Mouse (Mus musculus): ENCODE data around the gene Ptk7. TPM values are rescaled to one million over a fixed set of nuclear protein-coding genes. Genes with fewer than 3 reads are reported as not detected.

Gene Ptk7
- polyA plus RNA-seq, 1 experiment from 2014 or later: 58.5 TPM

- WGBS: 84% methylated on average over 12 of the region's 12 CpGs
- ATAC-seq (ENCODE audit: low FRiP score, low TSS enrichment): no peak
- Histone ChIP-seq H3K4me3 (ENCODE audit: low read length) (no peak overlapping the region), H3K9me3 (ENCODE audit: control insufficient read depth, low read length) (no peaks in the 10 kb centered on the region), H3K4me2 (replicated peaks; ENCODE audit: low read depth, low read length) (no peak overlapping the region), H3K36me3 (ENCODE audit: control insufficient read depth, insufficient read depth, low read length) (peaks cover 97% of the 10 kb centered on the region), H3K4me1 (ENCODE audit: control insufficient read depth, insufficient read depth, low read length) (no peaks in the 10 kb centered on the region), H3K9ac (ENCODE audit: low read depth, low read length) (no peak overlapping the region), H3K27me3 (ENCODE audit: control insufficient read depth, insufficient read depth, low read length) (no peaks in the 10 kb centered on the region), H3K27ac (ENCODE audit: low read depth, low read length) (no peak overlapping the region)
Measured at GRCm38 (mm10) chr17:46661981-46662380, 32.7 kb upstream of the Ptk7 start.

- peaks cover 98% of the 10 kb centered on the region for H3K36me3 ChIP-seq (ENCODE audit: control insufficient read depth, insufficient read depth, low read length)
- no peak for ATAC-seq (ENCODE audit: low FRiP score, low TSS enrichment)
- no peaks in the 10 kb centered on the region for H3K27me3 ChIP-seq (ENCODE audit: control insufficient read depth, insufficient read depth, low read length)
- no peak overlapping the region for H3K9ac ChIP-seq (ENCODE audit: low read depth, low read length)
- H3K9me3 ChIP-seq (ENCODE audit: control insufficient read depth, low read length): no peaks in the 10 kb centered on the region
- H3K4me1 ChIP-seq (ENCODE audit: control insufficient read depth, insufficient read depth, low read length): no peaks in the 10 kb centered on the region
- WGBS: 93% methylated on average over 9 of the region's 9 CpGs
- no peak overlapping the region for H3K4me3 ChIP-seq (ENCODE audit: low read length)
- no peak overlapping the region for H3K27ac ChIP-seq (ENCODE audit: low read depth, low read length)
- H3K4me2 ChIP-seq (replicated peaks; ENCODE audit: low read depth, low read length): no peak overlapping the region
Measured at GRCm38 (mm10) chr17:46661351-46661750, 32.0 kb upstream of the Ptk7 start.

- H3K27me3 ChIP-seq (ENCODE audit: control insufficient read depth, insufficient read depth, low read length): no peaks in the 10 kb centered on the region
- peaks cover 84% of the 10 kb centered on the region for H3K36me3 ChIP-seq (ENCODE audit: control insufficient read depth, insufficient read depth, low read length)
- H3K9me3 ChIP-seq (ENCODE audit: control insufficient read depth, low read length): no peaks in the 10 kb centered on the region
- 61% methylated on average over 6 of the region's 6 CpGs for WGBS
- no peak for ATAC-seq (ENCODE audit: low FRiP score, low TSS enrichment)
- no peak overlapping the region for H3K4me2 ChIP-seq (replicated peaks; ENCODE audit: low read depth, low read length)
- no peak overlapping the region for H3K27ac ChIP-seq (ENCODE audit: low read depth, low read length)
- no peak overlapping the region for H3K4me3 ChIP-seq (ENCODE audit: low read length)
- peaks cover 16% of the 10 kb centered on the region for H3K4me1 ChIP-seq (ENCODE audit: control insufficient read depth, insufficient read depth, low read length)
- no peak overlapping the region for H3K9ac ChIP-seq (ENCODE audit: low read depth, low read length)
Measured at GRCm38 (mm10) chr17:46656054-46656453, 26.8 kb upstream of the Ptk7 start.

GRCm38 (mm10) chr17:46651755-46652547 is 22.6 kb upstream of the Ptk7 start:
- peak overlapping the region; percentile 89; the same call in 1 of the 2 replicates for H3K9ac ChIP-seq (ENCODE audit: low read depth, low read length)
- H3K27me3 ChIP-seq (ENCODE audit: control insufficient read depth, insufficient read depth, low read length): no peaks in the 10 kb centered on the region
- peaks cover 19% of the 10 kb centered on the region for H3K4me1 ChIP-seq (ENCODE audit: control insufficient read depth, insufficient read depth, low read length)
- WGBS: 57% methylated on average over 20 of the region's 20 CpGs
- H3K9me3 ChIP-seq (ENCODE audit: control insufficient read depth, low read length): no peaks in the 10 kb centered on the region
- H3K4me2 ChIP-seq (replicated peaks; ENCODE audit: low read depth, low read length): peak overlapping the region; percentile 87
- peaks cover 58% of the 10 kb centered on the region for H3K36me3 ChIP-seq (ENCODE audit: control insufficient read depth, insufficient read depth, low read length)
- H3K27ac ChIP-seq (ENCODE audit: low read depth, low read length): no peak overlapping the region
- H3K4me3 ChIP-seq (ENCODE audit: low read length): peak overlapping the region; percentile 82
- ATAC-seq (ENCODE audit: low FRiP score, low TSS enrichment): no peak

- ATAC-seq (ENCODE audit: low FRiP score, low TSS enrichment): no peak
Measured at GRCm38 (mm10) chr17:46651292-46651691, 22.0 kb upstream of the Ptk7 start.

GRCm38 (mm10) chr17:46650232-46651031 is 21.1 kb upstream of the Ptk7 start, which contains the start of gene Cul7:
Gene Cul7, plus strand, starts transcription at chr17:46650337.
- under 1% methylated on average over 58 of the region's 58 CpGs for WGBS
- Histone ChIP-seq H3K9ac (ENCODE audit: low read depth, low read length) (peak within 1 kb of the TSS; percentile 89), H3K4me1 (ENCODE audit: control insufficient read depth, insufficient read depth, low read length) (peaks cover 25% of the 10 kb centered on the region), H3K27me3 (ENCODE audit: control insufficient read depth, insufficient read depth, low read length) (no peaks in the 10 kb centered on the region), H3K4me3 (ENCODE audit: low read length) (peak within 1 kb of the TSS; percentile 82), H3K27ac (ENCODE audit: low read depth, low read length) (peak within 1 kb of the TSS; percentile 98), H3K36me3 (ENCODE audit: control insufficient read depth, insufficient read depth, low read length) (peaks cover 43% of the 10 kb centered on the region), H3K4me2 (replicated peaks; ENCODE audit: low read depth, low read length) (peak within 1 kb of the TSS; percentile 87), H3K9me3 (ENCODE audit: control insufficient read depth, low read length) (no peaks in the 10 kb centered on the region)
- peak; percentile 92 for ATAC-seq (ENCODE audit: low FRiP score, low TSS enrichment)

More at GRCm38 (mm10) chr17:46651292-46651691, 22.0 kb upstream of the Ptk7 start:
- H3K4me3 ChIP-seq (ENCODE audit: low read length): peak overlapping the region; percentile 82
- peak overlapping the region; percentile 89 for H3K9ac ChIP-seq (ENCODE audit: low read depth, low read length)
- H3K4me2 ChIP-seq (replicated peaks; ENCODE audit: low read depth, low read length): peak overlapping the region; percentile 87
- no peaks in the 10 kb centered on the region for H3K27me3 ChIP-seq (ENCODE audit: control insufficient read depth, insufficient read depth, low read length)
- 73% methylated on average over 17 of the region's 17 CpGs for WGBS
- peaks cover 51% of the 10 kb centered on the region for H3K36me3 ChIP-seq (ENCODE audit: control insufficient read depth, insufficient read depth, low read length)
- H3K4me1 ChIP-seq (ENCODE audit: control insufficient read depth, insufficient read depth, low read length): peaks cover 25% of the 10 kb centered on the region
- H3K9me3 ChIP-seq (ENCODE audit: control insufficient read depth, low read length): no peaks in the 10 kb centered on the region
- H3K27ac ChIP-seq (ENCODE audit: low read depth, low read length): peak overlapping the region; percentile 98

- no peak for ATAC-seq (ENCODE audit: low FRiP score, low TSS enrichment)
- no peaks in the 10 kb centered on the region for H3K9me3 ChIP-seq (ENCODE audit: control insufficient read depth, low read length)
- no peaks in the 10 kb centered on the region for H3K27me3 ChIP-seq (ENCODE audit: control insufficient read depth, insufficient read depth, low read length)
- peak overlapping the region; percentile 98 for H3K27ac ChIP-seq (ENCODE audit: low read depth, low read length)
- H3K4me1 ChIP-seq (ENCODE audit: control insufficient read depth, insufficient read depth, low read length): peaks cover 30% of the 10 kb centered on the region
- H3K36me3 ChIP-seq (ENCODE audit: control insufficient read depth, insufficient read depth, low read length): peaks cover 41% of the 10 kb centered on the region
- peak overlapping the region; percentile 89; the same call in 1 of the 2 replicates for H3K9ac ChIP-seq (ENCODE audit: low read depth, low read length)
- peak overlapping the region; percentile 82 for H3K4me3 ChIP-seq (ENCODE audit: low read length)
- peak overlapping the region; percentile 87 for H3K4me2 ChIP-seq (replicated peaks; ENCODE audit: low read depth, low read length)
- 33% methylated on average over 15 of the region's 15 CpGs for WGBS
Measured at GRCm38 (mm10) chr17:46649811-46650210, 20.5 kb upstream of the Ptk7 start.

GRCm38 (mm10) chr17:46648436-46648835 is 19.1 kb upstream of the Ptk7 start:
- no peaks in the 10 kb centered on the region for H3K27me3 ChIP-seq (ENCODE audit: control insufficient read depth, insufficient read depth, low read length)
- ATAC-seq (ENCODE audit: low FRiP score, low TSS enrichment): no peak
- peaks cover 37% of the 10 kb centered on the region for H3K4me1 ChIP-seq (ENCODE audit: control insufficient read depth, insufficient read depth, low read length)
- H3K27ac ChIP-seq (ENCODE audit: low read depth, low read length): no peak overlapping the region
- peaks cover 27% of the 10 kb centered on the region for H3K36me3 ChIP-seq (ENCODE audit: control insufficient read depth, insufficient read depth, low read length)
- 94% methylated on average over 9 of the region's 9 CpGs for WGBS
- H3K4me2 ChIP-seq (replicated peaks; ENCODE audit: low read depth, low read length): no peak overlapping the region
- no peaks in the 10 kb centered on the region for H3K9me3 ChIP-seq (ENCODE audit: control insufficient read depth, low read length)
- no peak overlapping the region; the same call in 1 of the 2 replicates for H3K4me3 ChIP-seq (ENCODE audit: low read length)
- no peak overlapping the region for H3K9ac ChIP-seq (ENCODE audit: low read depth, low read length)

Data from kidney, embryonic 14.5 days (tissue).